Mouse (Mus musculus): ENCODE data around the gene Icam5. TPM values are rescaled to one million over a fixed set of nuclear protein-coding genes. Genes with fewer than 3 reads are reported as not detected.
"Not testable (repeated sequence)": the region's sequence is repeated elsewhere in the genome, so short reads cannot be mapped to it uniquely, and the experiment has no call there.

Icam5 gene
- total RNA-seq (2021): 1 to 10 TPM in 1 of 2 experiments, under 1 TPM in 1; 0.81 to 1.3 TPM
- long read RNA-seq, experiment 1, partial matches to known transcripts: 1 of 2 reads
- long read RNA-seq, experiment 1, other reads (novel, unspliced or antisense): 0 of 2 reads
- long read RNA-seq, experiment 2, partial matches to known transcripts: 0 of 2 reads
- long read RNA-seq, experiment 2, other reads (novel, unspliced or antisense): 2 of 2 reads

DNA sequence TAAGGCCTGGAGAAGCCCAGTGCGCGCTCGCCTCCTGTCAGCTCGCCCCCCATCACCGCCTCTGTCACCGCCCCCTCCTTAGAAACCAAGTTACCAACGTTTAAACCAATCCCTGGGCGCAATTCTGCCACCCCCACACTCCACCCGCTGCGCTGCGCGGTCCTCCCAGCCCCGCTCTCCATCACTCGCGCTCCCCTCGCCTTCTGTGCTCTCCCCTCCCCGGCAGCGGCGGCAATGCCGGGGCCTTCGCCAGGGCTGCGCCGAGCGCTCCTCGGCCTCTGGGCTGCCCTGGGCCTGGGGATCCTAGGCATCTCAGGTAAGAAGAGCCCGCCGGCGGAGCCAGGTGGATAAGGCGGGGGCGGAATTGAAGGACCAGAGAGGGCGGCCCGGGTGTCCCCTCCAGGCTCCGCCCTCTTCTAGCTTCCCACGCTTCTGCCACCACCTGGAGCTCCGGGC, at the start of gene Icam5:
Icam5 (plus strand) TSS at position 178 of the 456 bp plus-strand sequence.
- no peak for DNase-seq (ENCODE audit: low spot score in 2 of 2)

DNA sequence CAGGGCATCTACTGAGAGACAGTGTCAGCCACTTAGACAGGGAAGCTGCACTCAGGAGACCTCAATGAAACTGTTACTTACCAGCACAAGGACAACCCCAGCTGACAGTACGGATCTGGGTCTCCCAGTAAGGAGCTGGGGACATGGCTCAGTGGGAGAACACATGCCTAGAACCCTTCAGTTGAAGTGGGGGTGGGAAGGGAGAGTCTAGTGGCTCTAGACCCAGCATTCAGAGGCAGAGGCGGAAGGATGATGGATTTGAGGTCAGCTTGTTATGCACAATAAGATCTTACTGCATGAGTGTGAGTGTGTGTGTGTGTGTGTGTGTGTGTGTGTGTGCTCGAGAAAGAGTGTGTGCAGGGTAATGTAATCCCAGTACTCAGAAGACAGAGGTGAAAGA, 49.7 kb upstream of the Icam5 start:
- no peak for DNase-seq (ENCODE audit: low spot score in 2 of 2)

DNA sequence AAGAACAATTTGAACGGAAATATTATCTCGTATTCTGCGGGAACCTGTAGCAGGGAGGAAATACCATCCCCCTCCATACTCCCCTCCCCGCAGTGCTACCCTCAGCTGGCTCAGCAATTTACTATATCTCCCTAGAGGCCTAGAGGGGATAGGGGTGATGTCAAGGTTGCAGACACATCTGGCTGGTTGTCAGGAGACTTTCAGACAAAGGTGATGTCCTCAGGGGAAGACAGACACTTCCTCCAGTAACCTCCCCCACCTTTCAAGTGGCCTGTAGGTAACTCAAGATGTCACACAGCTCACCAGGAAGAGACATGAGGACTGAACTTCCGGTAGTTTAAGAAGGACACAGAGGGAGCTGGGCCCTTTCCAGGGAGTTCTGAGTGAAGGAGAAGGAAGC, 48.7 kb upstream of the Icam5 start:
- no peak for DNase-seq (ENCODE audit: low spot score in 2 of 2)

DNA sequence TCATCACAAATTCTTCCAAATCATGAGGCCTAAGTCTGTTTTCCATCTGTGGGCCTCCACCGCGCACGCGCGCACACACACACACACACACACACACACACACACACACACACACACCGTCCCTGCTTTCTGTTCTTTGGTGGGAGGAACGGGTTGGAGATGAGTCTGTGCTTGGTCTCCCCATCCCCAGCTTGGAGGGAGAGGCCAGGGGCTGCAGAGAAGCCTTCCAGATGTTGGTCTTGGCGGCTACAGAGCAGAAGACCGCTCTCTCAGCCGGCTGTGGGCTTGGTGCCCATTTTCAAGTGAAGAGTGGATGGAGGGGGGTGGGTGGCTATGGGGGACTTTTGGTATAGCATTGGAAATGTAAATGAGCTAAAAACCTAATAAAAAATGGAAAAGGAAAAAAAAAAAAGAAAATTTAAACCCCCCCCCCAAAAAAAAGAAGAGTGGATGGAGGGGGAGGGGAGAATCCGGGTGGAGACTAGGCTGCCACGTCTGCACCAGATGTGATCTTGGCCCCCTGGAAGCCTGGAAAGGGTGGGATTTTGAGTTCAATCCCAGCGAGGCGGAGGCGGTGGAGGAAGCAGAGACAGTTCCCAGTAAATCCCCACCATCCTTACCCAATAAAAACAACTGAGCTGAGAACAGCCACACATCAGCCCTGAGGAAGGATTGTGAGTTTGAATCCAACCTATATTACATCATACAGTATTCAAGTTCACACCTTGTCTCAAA, 44.8 kb upstream of the Icam5 start:
- DNase-seq (ENCODE audit: low spot score in 2 of 2): no peak

DNA sequence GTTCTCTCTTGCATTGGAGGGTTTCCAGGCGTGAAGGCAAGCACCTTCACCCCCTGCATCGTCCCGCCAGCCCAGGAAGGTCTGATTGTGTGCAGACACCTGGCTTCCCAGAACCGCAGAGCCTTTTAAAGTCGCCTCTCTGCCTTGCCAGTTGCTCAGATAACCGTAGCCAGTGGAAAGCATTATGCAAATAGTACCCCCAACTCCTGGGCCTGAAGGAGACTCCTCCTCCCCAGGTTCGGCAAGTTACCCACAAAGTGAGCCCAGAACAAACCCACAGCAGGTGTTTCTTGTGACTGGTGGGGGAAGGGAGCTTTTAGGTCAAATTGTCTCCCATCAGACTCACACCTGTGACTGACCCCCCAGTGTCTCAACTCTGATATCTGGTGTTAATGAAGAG, 43.9 kb upstream of the Icam5 start:
- DNase-seq (ENCODE audit: low spot score in 2 of 2): no peak

DNA sequence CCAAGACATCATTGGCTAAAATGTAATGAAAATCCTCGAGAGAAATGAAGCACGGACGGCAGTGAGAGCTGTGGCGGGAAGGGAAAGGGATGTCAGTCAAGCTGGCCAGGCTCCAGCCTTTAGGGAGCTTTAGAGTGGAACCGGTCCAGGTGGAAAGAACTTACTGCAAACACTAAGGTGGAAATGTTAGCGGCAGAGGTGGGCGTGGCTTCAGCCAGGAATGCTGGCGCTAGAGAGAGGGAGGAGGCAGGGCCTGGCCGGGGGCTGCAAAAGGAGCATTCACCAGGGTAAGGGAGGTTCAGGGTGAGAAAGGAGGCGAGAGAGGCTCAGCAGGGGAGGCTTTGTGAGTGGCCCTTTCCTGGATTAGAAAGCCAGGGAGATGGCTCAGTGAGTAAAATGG, 41.0 kb upstream of the Icam5 start:
- no peak for DNase-seq (ENCODE audit: low spot score in 2 of 2)

DNA sequence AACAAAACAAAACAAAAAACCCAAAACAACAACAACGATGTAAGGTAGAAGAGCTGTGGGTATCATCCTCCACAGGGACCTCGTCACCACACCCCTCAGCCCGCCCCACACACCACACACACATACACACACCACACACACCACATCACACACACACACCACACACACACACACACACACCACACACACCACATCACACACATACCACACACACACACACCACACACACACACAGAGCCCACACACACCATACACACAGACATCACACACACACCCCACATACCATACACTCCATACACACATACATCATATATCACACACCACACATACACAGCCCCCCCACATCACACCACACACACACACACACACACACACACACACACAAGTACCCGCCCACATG, 40.3 kb upstream of the Icam5 start:
- DNase-seq (ENCODE audit: low spot score in 2 of 2): no peak

DNA sequence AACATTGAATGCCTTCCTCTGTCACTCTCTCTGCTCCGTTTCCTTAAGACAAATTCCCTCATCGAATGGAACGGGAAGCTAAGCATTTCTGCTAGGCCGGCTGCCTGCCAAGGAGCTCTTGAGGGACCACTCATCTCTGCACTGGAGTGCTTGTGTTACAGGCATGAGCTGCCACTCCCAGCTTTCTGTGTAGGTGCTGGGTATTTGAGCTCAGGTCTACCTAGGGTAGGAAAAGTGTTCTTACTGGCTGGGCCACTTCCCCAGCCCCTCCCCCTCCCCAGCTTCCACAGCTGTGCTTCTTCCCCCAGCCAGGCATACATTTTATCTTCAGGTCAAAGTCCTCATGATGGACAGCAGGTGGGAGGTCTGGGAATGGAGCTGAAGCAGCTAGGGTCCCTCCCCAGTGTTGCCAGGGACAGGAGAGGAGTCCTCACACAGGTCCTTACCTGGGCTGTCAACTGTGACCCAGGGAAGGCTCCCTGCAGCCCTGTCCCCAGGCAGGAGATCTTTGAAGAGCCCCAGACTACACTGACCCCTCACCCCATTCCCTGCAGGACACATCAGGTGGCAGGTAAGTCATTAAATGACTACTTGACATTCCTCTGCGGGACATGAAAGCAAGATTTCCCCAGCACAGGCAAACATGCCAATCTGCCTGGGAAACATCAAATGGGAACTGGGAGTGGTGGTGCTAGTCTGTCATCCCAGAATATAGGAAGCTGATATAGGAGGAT, 38.5 kb upstream of the Icam5 start:
- DNase-seq (ENCODE audit: low spot score in 2 of 2): no peak

DNA sequence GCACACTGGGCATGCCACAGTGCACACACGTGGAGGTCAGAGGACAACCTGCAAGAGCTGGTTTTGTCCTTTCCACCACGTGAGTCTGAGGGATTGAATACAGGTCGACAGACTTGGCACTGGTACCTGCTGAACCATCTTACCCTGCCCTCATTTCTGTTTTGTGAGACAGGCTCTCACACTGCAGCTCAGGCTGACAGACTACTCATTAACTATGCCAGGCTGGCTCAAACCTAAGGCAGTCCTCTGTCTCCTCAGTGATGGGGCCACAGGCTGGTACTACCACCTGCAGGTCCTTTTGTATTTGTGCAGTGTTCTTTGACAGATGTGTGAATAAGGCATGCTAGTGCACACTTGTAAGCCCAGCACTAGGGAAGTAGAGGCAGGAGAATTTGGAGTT, 36.8 kb upstream of the Icam5 start:
- DNase-seq (ENCODE audit: low spot score in 2 of 2): no peak

DNA sequence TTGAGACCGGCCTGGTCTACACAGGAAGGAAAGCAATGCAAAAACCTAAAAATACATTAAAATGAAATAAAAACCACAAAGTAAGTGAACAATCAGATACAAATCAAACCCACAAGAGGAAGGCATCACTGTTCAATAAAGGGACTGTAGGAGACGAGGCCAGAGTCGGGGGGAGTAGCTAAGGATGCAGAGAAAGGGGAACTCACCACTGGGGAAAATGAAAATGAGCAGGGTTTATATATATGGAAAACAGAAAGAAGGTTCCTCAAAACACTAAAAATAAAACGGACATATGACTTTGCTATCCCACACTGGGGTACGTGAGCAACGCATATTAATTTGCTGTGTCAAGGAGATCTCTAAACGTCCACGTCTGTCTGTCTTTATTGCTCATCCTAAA, 34.8 kb upstream of the Icam5 start:
- DNase-seq (ENCODE audit: low spot score in 2 of 2): no peak

DNA sequence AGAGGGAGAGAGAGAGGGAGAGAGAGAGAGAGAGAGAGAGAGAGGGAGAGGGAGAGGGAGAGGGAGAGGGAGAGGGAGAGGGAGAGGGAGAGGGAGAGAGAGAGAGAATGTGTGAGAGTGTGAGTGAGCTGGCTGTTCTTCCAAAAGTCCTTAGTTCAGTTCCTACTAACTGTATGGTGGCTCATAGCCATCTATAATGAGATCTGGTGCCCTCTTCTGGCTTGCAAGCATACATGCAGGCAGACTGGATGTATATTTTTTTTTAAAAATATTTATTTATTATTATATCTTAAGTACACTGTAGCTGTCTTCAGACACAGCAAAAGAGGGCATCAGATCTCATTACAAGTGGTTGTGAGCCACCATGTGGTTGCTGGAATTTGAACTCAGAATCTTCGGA, 33.5 kb upstream of the Icam5 start:
- DNase-seq (ENCODE audit: low spot score in 2 of 2): not testable (repeated sequence)

DNA sequence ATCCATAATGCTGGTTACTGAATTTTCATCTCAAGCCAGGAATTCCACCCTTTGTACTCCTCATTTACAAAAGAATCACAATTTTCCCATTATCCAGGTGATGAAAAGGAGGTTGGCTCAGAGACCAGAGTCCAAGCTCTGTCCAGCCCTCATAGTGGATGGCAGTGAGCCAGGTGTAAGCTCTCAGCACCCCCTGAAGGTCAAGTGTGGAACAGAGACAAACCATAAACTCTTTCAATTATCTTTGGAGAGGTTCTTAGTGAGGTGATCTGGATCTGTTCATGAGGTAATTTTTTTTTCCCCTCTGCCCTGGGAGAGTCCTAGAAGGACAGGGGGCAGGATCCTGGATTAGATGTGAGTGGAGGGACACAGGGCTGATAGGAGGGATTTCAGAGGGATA, 31.1 kb upstream of the Icam5 start:
- DNase-seq (ENCODE audit: low spot score in 2 of 2): no peak

DNA sequence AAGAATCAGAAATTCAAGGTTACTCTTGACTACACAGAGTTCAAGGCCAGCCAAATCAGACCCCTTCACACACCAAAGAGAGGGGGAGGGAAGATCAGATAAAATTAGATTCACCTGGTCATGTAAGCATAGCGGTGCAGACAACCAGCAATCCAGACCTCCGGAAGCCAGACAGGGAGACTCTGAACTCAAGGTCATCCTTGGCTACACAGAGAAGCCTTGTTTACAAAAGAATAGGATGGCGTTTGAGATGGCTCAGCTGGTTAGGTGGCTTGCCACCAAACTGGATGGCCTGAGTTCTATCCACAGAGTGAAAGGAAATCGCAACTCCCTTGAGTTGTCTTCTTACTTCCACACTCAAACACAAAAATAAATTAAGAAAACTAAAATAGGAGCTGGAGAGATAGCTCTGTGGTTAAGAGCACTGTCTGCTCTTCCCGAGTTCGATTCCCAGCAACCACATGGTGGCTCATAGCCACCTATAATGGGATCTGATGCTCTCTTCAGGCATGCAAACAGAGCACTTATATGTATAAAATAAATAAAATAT, 30.1 kb upstream of the Icam5 start:
- DNase-seq (ENCODE audit: low spot score in 2 of 2): no peak

DNA sequence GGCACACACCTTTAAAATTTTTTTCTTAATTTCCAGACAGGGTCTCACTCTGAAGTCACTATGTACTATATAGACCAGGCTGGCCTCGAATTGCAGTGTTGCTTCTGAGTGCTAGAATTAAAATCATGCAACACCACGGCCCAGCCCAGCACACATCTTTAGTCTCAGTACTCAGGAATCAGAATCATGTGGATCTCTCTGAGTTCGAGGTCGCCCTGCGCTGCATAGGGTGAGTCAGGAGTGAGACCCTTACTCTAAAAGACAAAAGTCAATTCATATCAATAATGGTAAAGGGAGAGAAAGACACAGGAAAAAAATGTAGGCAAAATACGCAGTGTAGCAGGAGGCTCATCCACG, 29.6 kb upstream of the Icam5 start:
- no peak for DNase-seq (ENCODE audit: low spot score in 2 of 2)

DNA sequence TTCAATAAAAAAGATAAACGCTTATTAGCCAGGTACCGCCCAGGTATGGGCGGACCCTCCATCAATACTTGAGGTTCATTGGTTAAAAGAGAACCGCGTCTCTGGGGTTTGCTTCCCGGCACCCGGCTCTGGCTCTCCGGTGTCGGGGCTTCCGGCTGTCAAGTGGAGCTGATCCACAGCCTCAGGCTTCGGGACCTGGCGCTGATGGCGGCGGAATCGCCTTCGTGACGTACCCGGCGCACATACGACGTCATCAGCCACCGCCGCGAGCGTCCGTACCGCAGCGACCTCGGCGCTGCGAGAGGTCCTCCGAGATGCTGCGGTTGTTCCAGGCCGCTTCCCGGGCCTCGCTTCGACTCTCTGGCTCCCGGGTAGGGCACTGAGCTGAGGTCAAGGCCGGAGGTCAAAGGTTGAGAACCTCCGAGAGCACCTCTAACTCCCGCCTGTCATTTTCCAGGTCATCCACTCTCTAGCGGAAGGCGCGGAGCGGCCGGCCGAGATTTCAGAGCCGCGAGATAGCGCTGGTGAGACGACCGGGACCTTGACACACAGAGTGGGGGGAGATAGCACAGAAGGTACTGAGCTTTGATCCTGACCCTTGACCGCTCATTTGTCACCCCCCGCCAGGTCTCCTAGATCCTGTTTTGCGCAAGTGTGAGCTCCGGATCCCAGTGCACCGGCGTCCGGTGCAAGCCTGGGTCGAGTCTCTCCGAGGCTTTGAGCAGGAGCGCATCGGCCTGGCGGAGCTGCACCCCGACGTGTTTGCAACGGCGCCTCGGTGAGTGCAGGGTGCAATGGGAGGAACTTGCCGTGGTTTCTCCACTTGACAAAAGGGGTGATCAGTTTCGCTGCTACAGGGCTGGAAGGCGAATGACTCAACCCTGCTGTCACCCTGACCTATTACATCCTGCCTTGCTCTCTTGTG, 29.0 kb upstream of the Icam5 start, which contains the start of gene Mrpl4:
Mrpl4 (plus strand) TSS at position 112 of the 925 bp plus-strand sequence.
- DNase-seq (ENCODE audit: low spot score in 2 of 2): peak; percentile 71 to 77

DNA sequence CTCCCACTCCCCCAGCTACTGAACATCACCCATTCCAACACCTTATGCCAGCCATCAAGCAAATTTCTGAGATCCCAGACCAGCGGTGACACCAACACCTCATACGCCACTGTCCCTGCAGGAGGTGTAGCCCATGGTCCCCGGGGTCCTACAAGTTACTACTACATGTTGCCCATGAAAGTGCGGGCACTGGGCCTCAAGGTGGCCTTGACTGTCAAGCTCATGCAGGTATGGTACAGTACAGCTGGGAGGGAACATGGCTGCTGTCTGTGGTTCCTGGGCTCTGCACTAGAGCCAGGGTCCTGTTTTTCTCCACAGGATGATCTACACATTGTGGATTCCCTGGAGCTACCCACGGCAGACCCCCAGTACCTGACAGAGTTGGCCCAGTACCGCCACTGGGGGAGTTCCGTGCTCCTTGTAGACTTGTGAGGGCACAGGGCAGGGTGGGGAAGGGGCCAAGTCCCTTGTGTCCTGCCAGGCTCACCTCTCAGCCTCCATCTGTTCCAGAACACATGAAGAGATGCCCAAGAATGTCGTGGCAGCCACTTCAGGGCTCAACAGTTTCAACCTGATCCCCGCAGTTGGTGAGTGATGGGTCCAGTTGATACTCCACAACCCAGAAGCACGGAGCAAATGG, 24.4 kb upstream of the Icam5 start:
- no peak for DNase-seq (ENCODE audit: low spot score in 2 of 2)

DNA sequence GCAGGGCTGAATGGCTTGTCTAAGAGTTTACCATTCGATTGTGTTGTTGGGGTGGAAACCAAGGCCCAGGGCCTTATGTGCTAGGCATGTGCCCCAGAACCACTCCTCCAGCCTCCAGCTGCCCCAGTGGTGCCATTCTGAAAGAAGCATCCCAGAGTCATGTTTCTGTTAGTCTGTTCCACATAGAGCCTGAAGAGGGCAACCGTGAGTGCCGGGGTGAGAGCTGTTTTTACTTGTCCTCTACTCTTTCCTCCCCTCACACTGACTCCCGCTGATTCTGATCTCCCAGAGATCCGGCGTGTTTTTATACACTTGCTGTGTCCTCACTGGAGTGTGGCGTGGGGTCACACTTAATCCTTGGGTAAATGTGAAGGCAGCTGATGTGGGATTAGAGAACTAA, 23.9 kb upstream of the Icam5 start:
- no peak for DNase-seq (ENCODE audit: low spot score in 2 of 2)

DNA sequence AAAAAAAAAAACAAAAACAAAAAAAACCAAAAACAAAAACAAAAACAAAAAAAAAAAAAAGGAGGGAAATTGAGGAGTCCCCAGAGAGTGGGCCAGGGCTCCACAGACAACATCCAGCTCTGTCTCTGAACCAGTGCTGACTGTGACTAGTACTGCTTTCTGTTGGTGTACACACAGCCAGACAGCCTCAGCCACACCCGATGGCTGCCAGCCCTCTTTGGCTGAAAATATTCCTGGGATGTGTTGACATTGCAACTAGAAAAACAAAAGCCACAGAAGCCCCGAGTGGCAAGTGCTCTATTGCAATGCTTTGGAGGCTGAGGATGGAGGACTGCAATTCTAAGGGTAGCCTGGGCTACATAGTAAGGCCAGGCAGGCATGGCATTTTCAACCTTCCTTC, 21.5 kb upstream of the Icam5 start:
- DNase-seq (ENCODE audit: low spot score in 2 of 2): no peak

DNA sequence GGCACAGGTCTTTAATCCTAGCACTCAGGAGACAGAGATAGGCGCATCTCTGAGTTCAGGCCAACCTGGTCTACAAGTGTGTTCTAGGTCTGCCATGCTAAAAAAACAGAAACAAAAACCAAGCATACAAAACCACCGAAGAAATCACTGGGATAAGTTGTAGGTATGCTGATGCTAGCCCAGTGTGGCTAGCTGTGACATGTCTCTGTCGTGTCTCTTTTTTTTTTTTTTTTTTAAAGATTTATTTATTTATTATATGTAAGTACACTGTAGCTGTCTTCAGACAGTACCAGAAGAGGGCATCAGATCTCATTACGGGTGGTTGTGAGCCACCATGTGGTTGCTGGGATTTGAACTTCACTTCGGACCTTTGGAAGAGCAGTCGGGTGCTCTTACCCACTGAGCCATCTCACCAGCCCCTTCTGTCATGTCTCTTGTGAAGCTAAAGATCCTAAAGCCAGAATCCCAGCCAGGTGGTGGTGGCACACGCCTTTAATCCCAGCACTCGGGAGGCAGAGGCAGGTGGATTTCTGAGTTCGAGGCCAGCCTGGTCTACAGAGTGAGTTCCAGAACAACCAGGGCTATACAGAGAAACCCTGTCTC, 20.8 kb upstream of the Icam5 start:
- DNase-seq (ENCODE audit: low spot score in 2 of 2): not testable (repeated sequence)

DNA sequence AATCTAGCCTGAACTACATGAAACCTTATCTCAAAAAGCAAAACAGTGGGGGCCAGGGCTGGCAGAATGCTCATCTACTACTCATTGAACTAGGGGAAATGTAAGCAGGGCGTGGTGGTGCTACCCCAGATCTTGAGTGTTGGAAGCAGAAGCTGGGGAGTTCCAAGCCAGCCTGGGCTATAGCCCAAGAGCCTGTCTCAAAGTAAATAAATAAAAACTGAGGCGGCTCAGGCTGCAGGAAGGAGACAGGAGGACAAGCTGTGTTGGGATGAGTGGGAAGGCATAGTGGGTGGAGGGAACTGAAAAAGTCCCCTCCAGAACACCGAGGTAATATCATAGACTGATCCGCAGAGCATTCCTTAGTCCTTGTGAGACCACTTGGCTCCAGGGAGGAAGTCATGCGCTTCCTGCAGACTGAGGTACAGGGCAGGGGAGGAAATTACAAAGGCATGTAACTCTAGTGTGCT, 20.0 kb upstream of the Icam5 start:
- DNase-seq (ENCODE audit: low spot score in 2 of 2): no peak

Data from adrenal gland, postnatal 4 days (tissue).